Mouse (Mus musculus): ENCODE measurements at regions not wholly inside any gene's neighbourhood (a gene's known extent, or its start where the extent isn't known, plus 50 kb on each side); places are given as distances from the start of the nearest gene placed in this dataset.

- TF ChIP-seq CTCF (IDR thresholded peaks at IDR 0.05 in 2 of 3, conservative IDR thresholded peaks at IDR 0.05 in 1 of 3; ENCODE audit: control insufficient read depth in 1 of 3, insufficient read depth in 1 of 3, low read depth in 2 of 3, low read length in 3 of 3, poor library complexity in 1 of 3, severe bottlenecking in 1 of 3) (no peak), TCF12 (IDR thresholded peaks at IDR 0.05; ENCODE audit: low read depth, low read length) (no peak), ZNF384 (IDR thresholded peaks at IDR 0.05; ENCODE audit: low read depth, low read length) (no peak), POLR2A (IDR thresholded peaks at IDR 0.05; ENCODE audit: control insufficient read depth in 1 of 2, insufficient read depth in 1 of 2, low read depth in 1 of 2, low read length in 2 of 2, poor library complexity in 1 of 2) (no peak), HCFC1 (IDR thresholded peaks at IDR 0.05; ENCODE audit: low read depth, low read length) (no peak), ELF1 (IDR thresholded peaks at IDR 0.05; ENCODE audit: low read depth, low read length) (no peak), SMC3 (IDR thresholded peaks at IDR 0.05; ENCODE audit: low read depth, low read length) (no peak), CHD1 (IDR thresholded peaks at IDR 0.05; ENCODE audit: low read depth, low read length) (no peak), MAX (IDR thresholded peaks at IDR 0.05; ENCODE audit: low read length) (no peak), JUND (IDR thresholded peaks at IDR 0.05; ENCODE audit: low read depth, low read length) (no peak), GABPA (IDR thresholded peaks at IDR 0.05; ENCODE audit: low read depth, low read length) (no peak), NRF1 (IDR thresholded peaks at IDR 0.05; ENCODE audit: insufficient read depth, low read depth, low read length, poor library complexity, severe bottlenecking) (no peak)
Measured at GRCm38 (mm10) chr5:126127486-126127885, 595.9 kb downstream of the Tmem132b start.
